Mouse (Mus musculus) erythroblast, embryonic 14.5 days (primary cell): ENCODE results near the gene Ndufa3. TPM values are rescaled to one million over a fixed set of nuclear protein-coding genes. Genes with fewer than 3 reads are reported as not detected.
"Not testable (repeated sequence)": the region's sequence is repeated elsewhere in the genome, so short reads cannot be mapped to it uniquely, and the experiment has no call there.

Source experiments
- H3K27me3 ChIP-seq: 2 replicates; pipeline ENCODE4 v1.6.1; 2012; ENCODE audit warnings: inconsistent platforms; ENCODE audit not compliant: control insufficient read depth
- H3K36me3 ChIP-seq: 2 replicates; pipeline ENCODE4 v1.6.1; 2012; ENCODE audit warnings: mild to moderate bottlenecking, inconsistent platforms; ENCODE audit not compliant: control insufficient read depth
- H3K4me1 ChIP-seq: 2 replicates; pipeline ENCODE4 v1.6.1; 2012; ENCODE audit warnings: inconsistent platforms; ENCODE audit not compliant: control insufficient read depth
- H3K4me3 ChIP-seq: replicated peaks from 2 replicates; pipeline ENCODE3; 2012; ENCODE audit warnings: moderate library complexity, mild to moderate bottlenecking, inconsistent platforms
- H3K9me3 ChIP-seq: 2 replicates; pipeline ENCODE4 v1.6.1; 2012; ENCODE audit warnings: low read length, inconsistent platforms, mixed read lengths; ENCODE audit not compliant: control insufficient read depth
- GATA1 ChIP-seq: IDR thresholded peaks from 2 replicates; pipeline ENCODE4 v1.6.1; 2012; ENCODE audit warnings: low read length, inconsistent platforms, mixed read lengths
- TAL1 ChIP-seq: IDR thresholded peaks from 3 replicates; pipeline ENCODE4 v1.6.1; 2012; ENCODE audit warnings: low read length, inconsistent platforms, mixed read lengths
- polyA plus RNA-seq: library from polyadenylated mRNA; stranded (reverse); fragments of >175 nt; gene quantifications from 2 replicates; pipeline ENCODE4 v1.2.3, GENCODE M21; 2012

Gene Ndufa3
- polyA plus RNA-seq: 3.6 and 5.5 TPM in 2 replicates

GRCm38 (mm10) chr7:3617242-3617995, at the start of gene Ndufa3:
TSS of gene Ndufa3 (plus strand) at chr7:3617373.
- H3K27me3 ChIP-seq: peaks cover 11% of the 10 kb centered on the region
- peaks cover 37% of the 10 kb centered on the region for H3K36me3 ChIP-seq
- H3K4me3 ChIP-seq: peak within 1 kb of the TSS; percentile 86
- no peak for TF ChIP-seq TAL1
- H3K4me1 ChIP-seq: peaks cover 31% of the 10 kb centered on the region
- no peaks in the 10 kb centered on the region for H3K9me3 ChIP-seq

- Histone ChIP-seq H3K4me3 (no peak overlapping the region), H3K4me1 (no peaks in the 10 kb centered on the region), H3K27me3 (no peaks in the 10 kb centered on the region), H3K36me3 (no peaks in the 10 kb centered on the region), H3K9me3 (no peaks in the 10 kb centered on the region)
- TF ChIP-seq GATA1: no peak
- TF ChIP-seq TAL1: no peak
Measured at GRCm38 (mm10) chr7:3569725-3570124, 47.4 kb upstream of the Ndufa3 start.

- not testable (repeated sequence) for H3K36me3 ChIP-seq, H3K4me1 ChIP-seq, H3K9me3 ChIP-seq, H3K27me3 ChIP-seq, H3K4me3 ChIP-seq
Measured at GRCm38 (mm10) chr7:3570580-3570979, 46.6 kb upstream of the Ndufa3 start.

GRCm38 (mm10) chr7:3571847-3572246, 45.3 kb upstream of the Ndufa3 start:
- H3K27me3 ChIP-seq: no peaks in the 10 kb centered on the region
- TF ChIP-seq TAL1 (no peak), GATA1 (no peak)
- no peaks in the 10 kb centered on the region for H3K36me3 ChIP-seq
- no peak overlapping the region for H3K4me3 ChIP-seq
- H3K4me1 ChIP-seq: no peaks in the 10 kb centered on the region
- no peaks in the 10 kb centered on the region for H3K9me3 ChIP-seq

GRCm38 (mm10) chr7:3574216-3574615, 43.0 kb upstream of the Ndufa3 start:
- no peaks in the 10 kb centered on the region for H3K27me3 ChIP-seq
- no peaks in the 10 kb centered on the region for H3K9me3 ChIP-seq
- TF ChIP-seq GATA1 (no peak), TAL1 (no peak)
- no peaks in the 10 kb centered on the region for H3K36me3 ChIP-seq
- no peaks in the 10 kb centered on the region for H3K4me1 ChIP-seq
- H3K4me3 ChIP-seq: no peak overlapping the region

- Histone ChIP-seq H3K4me1 (no peaks in the 10 kb centered on the region), H3K36me3 (no peaks in the 10 kb centered on the region), H3K27me3 (no peaks in the 10 kb centered on the region), H3K9me3 (no peaks in the 10 kb centered on the region), H3K4me3 (no peak overlapping the region)
- TF ChIP-seq GATA1: no peak
- no peak for TF ChIP-seq TAL1
Measured at GRCm38 (mm10) chr7:3576354-3577124, 40.6 kb upstream of the Ndufa3 start.

- TF ChIP-seq GATA1: no peak
- no peak for TF ChIP-seq TAL1
- no peaks in the 10 kb centered on the region for H3K36me3 ChIP-seq
- H3K27me3 ChIP-seq: no peaks in the 10 kb centered on the region
- H3K9me3 ChIP-seq: no peaks in the 10 kb centered on the region
- no peaks in the 10 kb centered on the region for H3K4me1 ChIP-seq
- no peak overlapping the region for H3K4me3 ChIP-seq
Measured at GRCm38 (mm10) chr7:3578196-3578595, 39.0 kb upstream of the Ndufa3 start.

- Histone ChIP-seq H3K9me3 (no peaks in the 10 kb centered on the region), H3K36me3 (no peaks in the 10 kb centered on the region), H3K4me1 (no peaks in the 10 kb centered on the region), H3K27me3 (no peaks in the 10 kb centered on the region), H3K4me3 (no peak overlapping the region)
- no peak for TF ChIP-seq TAL1
- no peak for TF ChIP-seq GATA1
Measured at GRCm38 (mm10) chr7:3578952-3579546, 38.1 kb upstream of the Ndufa3 start.

GRCm38 (mm10) chr7:3580029-3580428, 37.1 kb upstream of the Ndufa3 start:
- Histone ChIP-seq H3K27me3 (no peaks in the 10 kb centered on the region), H3K4me1 (no peaks in the 10 kb centered on the region), H3K9me3 (no peaks in the 10 kb centered on the region), H3K4me3 (no peak overlapping the region), H3K36me3 (no peaks in the 10 kb centered on the region)
- TF ChIP-seq TAL1: no peak
- TF ChIP-seq GATA1: no peak
